Mouse (Mus musculus) MEL (cell line): ENCODE results near the gene Prr12.

Experiments
- CHD1 ChIP-seq: IDR thresholded peaks from 2 replicates; pipeline ENCODE4 v1.6.1; 2012; ENCODE audit warnings: low read depth, mild to moderate bottlenecking, inconsistent platforms, low read length, improper control_type of control experiment
- CTCF ChIP-seq, 3 experiments: IDR thresholded peaks in 2 of 3; conservative IDR thresholded peaks in 1 of 3; 2 replicates each; pipeline ENCODE4 v1.5.1; 2011 to 2012; ENCODE audit warnings: low read length in 3 of 3, low read depth in 2 of 3, mild to moderate bottlenecking in 2 of 3, improper control_type of control experiment in 1 of 3, inconsistent platforms in 1 of 3, mixed read lengths in 1 of 3, moderate library complexity in 1 of 3; ENCODE audit not compliant: control insufficient read depth in 1 of 3, insufficient read depth in 1 of 3, poor library complexity in 1 of 3, severe bottlenecking in 1 of 3
- GATA1 ChIP-seq: IDR thresholded peaks from 2 replicates; pipeline ENCODE4 v1.6.1; 2011; ENCODE audit warnings: low read depth, low read length, improper control_type of control experiment
- JUND ChIP-seq: IDR thresholded peaks from 2 replicates; pipeline ENCODE4 v1.6.1; 2011; ENCODE audit warnings: low read depth, mild to moderate bottlenecking, improper control_type of control experiment, low read length
- POLR2A ChIP-seq, 2 experiments: IDR thresholded peaks; 2 replicates each; pipeline ENCODE4 v1.6.1; 2011 to 2012; ENCODE audit warnings: low read length in 2 of 2, mild to moderate bottlenecking in 2 of 2, control low read depth in 1 of 2, improper control_type of control experiment in 1 of 2, low read depth in 1 of 2, moderate library complexity in 1 of 2; ENCODE audit not compliant: control insufficient read depth in 1 of 2, insufficient read depth in 1 of 2, poor library complexity in 1 of 2
- POLR2AphosphoS5 ChIP-seq: IDR thresholded peaks from 2 replicates; pipeline ENCODE4 v1.6.1; 2012; ENCODE audit warnings: low read depth, borderline replicate concordance, mild to moderate bottlenecking, inconsistent platforms, low read length, moderate library complexity, mixed read lengths
- SIN3A ChIP-seq: IDR thresholded peaks from 2 replicates; pipeline ENCODE4 v1.6.1; 2012; ENCODE audit warnings: low read length, improper control_type of control experiment, inconsistent platforms
- TAL1 ChIP-seq: IDR thresholded peaks from 2 replicates; pipeline ENCODE4 v1.6.1; 2012; ENCODE audit warnings: mild to moderate bottlenecking, inconsistent platforms, low read length, moderate library complexity, mixed read lengths
- USF2 ChIP-seq, 2 experiments: IDR thresholded peaks; 2 replicates each; pipeline ENCODE4 v1.6.1; 2011 to 2012; ENCODE audit warnings: improper control_type of control experiment in 2 of 2, low read length in 2 of 2, borderline replicate concordance in 1 of 2, inconsistent platforms in 1 of 2, low read depth in 1 of 2, mild to moderate bottlenecking in 1 of 2; ENCODE audit not compliant: insufficient read depth in 1 of 2
- ZC3H11A ChIP-seq: IDR thresholded peaks from 2 replicates; pipeline ENCODE4 v1.6.1; 2012; ENCODE audit warnings: low read depth, mild to moderate bottlenecking, inconsistent platforms, low read length, improper control_type of control experiment
- ZKSCAN1 ChIP-seq: IDR thresholded peaks from 2 replicates; pipeline ENCODE4 v1.6.1; 2012; ENCODE audit warnings: low read depth, mild to moderate bottlenecking, inconsistent platforms, low read length, improper control_type of control experiment, moderate library complexity

GRCm38 (mm10) chr7:44984833-44985164 is 67.9 kb downstream of the Prr12 start:
- TF ChIP-seq SIN3A (no peak), JUND (no peak), GATA1 (no peak), ZC3H11A (no peak), TAL1 (no peak), USF2 (IDR thresholded peaks at IDR 0.05; ENCODE audit: borderline replicate concordance in 1 of 2, insufficient read depth in 1 of 2, low read depth in 1 of 2, low read length in 2 of 2) (no peak), POLR2A (IDR thresholded peaks at IDR 0.05; ENCODE audit: control insufficient read depth in 1 of 2, insufficient read depth in 1 of 2, low read depth in 1 of 2, low read length in 2 of 2, poor library complexity in 1 of 2) (no peak), CHD1 (no peak), POLR2AphosphoS5 (no peak), ZKSCAN1 (no peak), CTCF (IDR thresholded peaks at IDR 0.05 in 2 of 3, conservative IDR thresholded peaks at IDR 0.05 in 1 of 3; ENCODE audit: control insufficient read depth in 1 of 3, insufficient read depth in 1 of 3, low read depth in 2 of 3, low read length in 3 of 3, poor library complexity in 1 of 3, severe bottlenecking in 1 of 3) (no peak)
